Mouse (Mus musculus) heart, embryonic 12.5 days (tissue): ENCODE results near the gene Cbx5. TPM values are rescaled to one million over a fixed set of nuclear protein-coding genes. Genes with fewer than 3 reads are reported as not detected.
"Not testable (repeated sequence)": the region's sequence is repeated elsewhere in the genome, so short reads cannot be mapped to it uniquely, and the experiment has no call there.

ENCODE experiments used
- ATAC-seq: fragments of 200-750 bp; cut with Nextera tagmentation; 2 replicates; pipeline ENCODE4 v1.8.0; 2017; ENCODE audit warnings: moderate TSS enrichment, moderate library complexity; ENCODE audit not compliant: insufficient number of reproducible peaks, low FRiP score
- H3K27ac ChIP-seq: fragments of 300-500 bp; sonication (generic); 2 replicates; pipeline ENCODE4 v1.5.1; 2016; ENCODE audit warnings: mild to moderate bottlenecking, moderate library complexity; ENCODE audit not compliant: poor library complexity, severe bottlenecking
- H3K27me3 ChIP-seq: fragments of 300-500 bp; sonication (generic); replicated peaks from 2 replicates; pipeline ENCODE4 v1.6.1; 2016; ENCODE audit warnings: mild to moderate bottlenecking, moderate library complexity
- H3K36me3 ChIP-seq: fragments of 300-500 bp; sonication (generic); 2 replicates; pipeline ENCODE4 v1.6.1; 2016; ENCODE audit warnings: mild to moderate bottlenecking, moderate library complexity
- H3K4me1 ChIP-seq: fragments of 300-500 bp; sonication (generic); replicated peaks from 2 replicates; pipeline ENCODE4 v1.6.1; 2016; ENCODE audit warnings: mild to moderate bottlenecking
- H3K4me2 ChIP-seq: fragments of 300-500 bp; sonication (generic); 2 replicates; pipeline ENCODE4 v1.6.1; 2016; ENCODE audit warnings: mild to moderate bottlenecking, moderate library complexity
- H3K4me3 ChIP-seq: fragments of 300-500 bp; sonication (generic); 2 replicates; pipeline ENCODE4 v1.5.1; 2016; ENCODE audit warnings: mild to moderate bottlenecking
- H3K9ac ChIP-seq: fragments of 300-500 bp; sonication (generic); 2 replicates; pipeline ENCODE4 v1.6.1; 2016; ENCODE audit warnings: mild to moderate bottlenecking, moderate library complexity
- H3K9me3 ChIP-seq: fragments of 300-500 bp; sonication (generic); replicated peaks from 2 replicates; pipeline ENCODE4 v1.6.1; 2016; ENCODE audit warnings: mild to moderate bottlenecking, moderate library complexity
- WGBS: fragments of 180-500 bp; shearing (Covaris S2); methylation state at CpG from one replicate; pipeline ENCODE4 v1.1.7; 2016; 5-methylcytosine and 5-hydroxymethylcytosine counted together
- polyA plus RNA-seq: library from polyadenylated mRNA; unstranded; fragments of >200 nt; fragmentation: Nextera tagmentation; extraction: Ambion mirVana; gene quantifications from 2 replicates; pipeline ENCODE4 v1.2.1, GENCODE M21; 2016

The Cbx5 gene
- polyA plus RNA-seq, 1 experiment from 2014 or later: 150 TPM

GRCm38 (mm10) chr15:103250195-103250740 is 10.7 kb upstream of the Cbx5 start:
- H3K9ac ChIP-seq: no peak overlapping the region
- peak; percentile 37; the same call in 1 of the 2 replicates for ATAC-seq
- H3K4me2 ChIP-seq: peak overlapping the region; percentile 45
- no peaks in the 10 kb centered on the region for H3K27me3 ChIP-seq
- H3K4me1 ChIP-seq: peaks cover 22% of the 10 kb centered on the region
- H3K9me3 ChIP-seq: no peaks in the 10 kb centered on the region
- H3K27ac ChIP-seq: peak overlapping the region; percentile 46; the same call in 1 of the 2 replicates
- H3K4me3 ChIP-seq: peak overlapping the region; percentile 22
- 40% methylated on average over 2 of the region's 2 CpGs for WGBS
- peaks cover 38% of the 10 kb centered on the region for H3K36me3 ChIP-seq

GRCm38 (mm10) chr15:103249511-103249910 is 9.9 kb upstream of the Cbx5 start:
- H3K4me1 ChIP-seq: peaks cover 17% of the 10 kb centered on the region
- peaks cover 42% of the 10 kb centered on the region for H3K36me3 ChIP-seq
- not testable (repeated sequence) for H3K4me2 ChIP-seq, H3K9me3 ChIP-seq, H3K27me3 ChIP-seq, H3K27ac ChIP-seq, H3K9ac ChIP-seq, ATAC-seq, H3K4me3 ChIP-seq
- 82% methylated on average over 6 of the region's 6 CpGs for WGBS

GRCm38 (mm10) chr15:103248401-103249313 is 9.0 kb upstream of the Cbx5 start:
- Histone ChIP-seq H3K9ac (no peak overlapping the region), H3K4me2 (peak overlapping the region; percentile 7; the same call in 1 of the 2 replicates), H3K27me3 (no peaks in the 10 kb centered on the region), H3K9me3 (no peaks in the 10 kb centered on the region), H3K36me3 (peaks cover 47% of the 10 kb centered on the region), H3K4me1 (peaks cover 18% of the 10 kb centered on the region), H3K4me3 (no peak overlapping the region), H3K27ac (no peak overlapping the region)
- ATAC-seq: no peak
- WGBS: 81% methylated on average over 28 of the region's 28 CpGs

GRCm38 (mm10) chr15:103247782-103248400 is 8.3 kb upstream of the Cbx5 start:
- Histone ChIP-seq H3K4me3 (no peak overlapping the region), H3K4me2 (no peak overlapping the region), H3K9ac (no peak overlapping the region), H3K4me1 (peaks cover 26% of the 10 kb centered on the region), H3K9me3 (no peaks in the 10 kb centered on the region), H3K36me3 (peaks cover 54% of the 10 kb centered on the region), H3K27me3 (no peaks in the 10 kb centered on the region), H3K27ac (peak overlapping the region; percentile 24; the same call in 1 of the 2 replicates)
- no peak for ATAC-seq

GRCm38 (mm10) chr15:103247078-103247781 is 7.6 kb upstream of the Cbx5 start:
- WGBS: 83% methylated on average over 9 of the region's 9 CpGs
- H3K9ac ChIP-seq: no peak overlapping the region
- H3K9me3 ChIP-seq: no peaks in the 10 kb centered on the region
- H3K4me2 ChIP-seq: no peak overlapping the region
- peak overlapping the region; percentile 24; the same call in 1 of the 2 replicates for H3K27ac ChIP-seq
- ATAC-seq: no peak
- no peaks in the 10 kb centered on the region for H3K27me3 ChIP-seq
- peaks cover 33% of the 10 kb centered on the region for H3K4me1 ChIP-seq
- H3K4me3 ChIP-seq: no peak overlapping the region
- H3K36me3 ChIP-seq: peaks cover 61% of the 10 kb centered on the region

GRCm38 (mm10) chr15:103245616-103246015 is 6.0 kb upstream of the Cbx5 start:
- no peaks in the 10 kb centered on the region for H3K27me3 ChIP-seq
- no peaks in the 10 kb centered on the region for H3K9me3 ChIP-seq
- 0 out of 2 replicates have a peak overlapping the region, but pooled peaks have one; percentile 18 for H3K27ac ChIP-seq
- WGBS: 37% methylated on average over 6 of the region's 6 CpGs
- peak; percentile 24; the same call in 1 of the 2 replicates for ATAC-seq
- peaks cover 72% of the 10 kb centered on the region for H3K36me3 ChIP-seq
- no peak overlapping the region for H3K9ac ChIP-seq
- H3K4me2 ChIP-seq: no peak overlapping the region
- 0 out of 2 replicates have a peak overlapping the region, but pooled peaks have one; percentile 15 for H3K4me3 ChIP-seq
- peaks cover 32% of the 10 kb centered on the region for H3K4me1 ChIP-seq

- no peak for ATAC-seq
- Histone ChIP-seq H3K4me1 (peaks cover 36% of the 10 kb centered on the region), H3K4me2 (peak overlapping the region; percentile 60), H3K4me3 (peak overlapping the region; percentile 80), H3K9ac (peak overlapping the region; percentile 21; the same call in 1 of the 2 replicates), H3K27me3 (no peaks in the 10 kb centered on the region), H3K36me3 (peaks cover 58% of the 10 kb centered on the region), H3K9me3 (no peaks in the 10 kb centered on the region), H3K27ac (0 out of 2 replicates have a peak overlapping the region, but pooled peaks have one; percentile 40)
- 73% methylated on average over 8 of the region's 8 CpGs for WGBS
Observed at GRCm38 (mm10) chr15:103242885-103243284, 3.3 kb upstream of the Cbx5 start.

GRCm38 (mm10) chr15:103241071-103242018 is 1.7 kb upstream of the Cbx5 start:
- not testable (repeated sequence) for H3K9me3 ChIP-seq, H3K27me3 ChIP-seq, ATAC-seq
- Histone ChIP-seq H3K36me3 (peaks cover 46% of the 10 kb centered on the region), H3K27ac (peak overlapping the region; percentile 86), H3K4me3 (peak overlapping the region; percentile 80), H3K4me1 (peaks cover 39% of the 10 kb centered on the region), H3K9ac (peak overlapping the region; percentile 92), H3K4me2 (peak overlapping the region; percentile 95)
- 14% methylated on average over 12 of the region's 12 CpGs for WGBS

- peak within 1 kb of the TSS; percentile 80 for H3K4me3 ChIP-seq
- H3K4me2 ChIP-seq: peak within 1 kb of the TSS; percentile 95
- peak within 1 kb of the TSS; percentile 92 for H3K9ac ChIP-seq
- H3K27ac ChIP-seq: peak within 1 kb of the TSS; percentile 86
- H3K27me3 ChIP-seq: no peaks in the 10 kb centered on the region
- H3K4me1 ChIP-seq: peaks cover 35% of the 10 kb centered on the region
- WGBS: 0% methylated on average over 47 of the region's 47 CpGs
- H3K9me3 ChIP-seq: no peaks in the 10 kb centered on the region
- ATAC-seq: peak; percentile 92
- peaks cover 43% of the 10 kb centered on the region for H3K36me3 ChIP-seq
Observed at GRCm38 (mm10) chr15:103240160-103241028, 778 bp upstream of the Cbx5 start, which contains the start of gene Hnrnpa1. Gene Hnrnpa1 (plus strand): TSS chr15:103240432.
